Mouse (Mus musculus) neural tube, embryonic 12.5 days (tissue): ENCODE measurements around the gene C1qtnf1. TPM values are rescaled to one million over a fixed set of nuclear protein-coding genes. Genes with fewer than 3 reads are reported as not detected.
"Not testable (repeated sequence)": the region's sequence is repeated elsewhere in the genome, so short reads cannot be mapped to it uniquely, and the experiment has no call there.

ENCODE experiments used
- ATAC-seq: fragments of 200-750 bp; cut with Nextera tagmentation; 2 replicates; pipeline ENCODE4 v1.8.0; 2017; ENCODE audit warnings: low read depth, mild to moderate bottlenecking, moderate TSS enrichment, moderate library complexity; ENCODE audit not compliant: low FRiP score
- H3K27ac ChIP-seq: fragments of 300-500 bp; sonication (generic); 2 replicates; pipeline ENCODE4 v1.5.1; 2016
- H3K27me3 ChIP-seq: fragments of 300-500 bp; sonication (generic); replicated peaks from 2 replicates; pipeline ENCODE4 v1.6.1; 2016; ENCODE audit warnings: mild to moderate bottlenecking
- H3K36me3 ChIP-seq: fragments of 300-500 bp; sonication (generic); 2 replicates; pipeline ENCODE4 v1.6.1; 2016; ENCODE audit warnings: mild to moderate bottlenecking
- H3K4me1 ChIP-seq: fragments of 300-500 bp; sonication (generic); 2 replicates; pipeline ENCODE4 v1.6.1; 2016
- H3K4me2 ChIP-seq: fragments of 300-500 bp; sonication (generic); replicated peaks from 2 replicates; pipeline ENCODE4 v1.6.1; 2016; ENCODE audit warnings: mild to moderate bottlenecking
- H3K4me3 ChIP-seq: fragments of 300-500 bp; sonication (generic); 2 replicates; pipeline ENCODE4 v1.5.1; 2016
- H3K9ac ChIP-seq: fragments of 300-500 bp; sonication (generic); 2 replicates; pipeline ENCODE4 v1.6.1; 2016; ENCODE audit warnings: mild to moderate bottlenecking
- H3K9me3 ChIP-seq: fragments of 300-500 bp; sonication (generic); 2 replicates; pipeline ENCODE4 v1.6.1; 2016; ENCODE audit warnings: mild to moderate bottlenecking
- WGBS: fragments of 180-500 bp; shearing (Covaris S2); methylation state at CpG from one replicate; pipeline ENCODE4 v1.1.7; 2016; 5-methylcytosine and 5-hydroxymethylcytosine counted together
- polyA plus RNA-seq: library from polyadenylated mRNA; unstranded; fragments of >200 nt; fragmentation: Nextera tagmentation; extraction: Ambion mirVana; gene quantifications from 2 replicates; pipeline ENCODE4 v1.2.1, GENCODE M21; 2016

The C1qtnf1 gene
- polyA plus RNA-seq = 2.5 and 3.1 TPM in 2 replicates

DNA sequence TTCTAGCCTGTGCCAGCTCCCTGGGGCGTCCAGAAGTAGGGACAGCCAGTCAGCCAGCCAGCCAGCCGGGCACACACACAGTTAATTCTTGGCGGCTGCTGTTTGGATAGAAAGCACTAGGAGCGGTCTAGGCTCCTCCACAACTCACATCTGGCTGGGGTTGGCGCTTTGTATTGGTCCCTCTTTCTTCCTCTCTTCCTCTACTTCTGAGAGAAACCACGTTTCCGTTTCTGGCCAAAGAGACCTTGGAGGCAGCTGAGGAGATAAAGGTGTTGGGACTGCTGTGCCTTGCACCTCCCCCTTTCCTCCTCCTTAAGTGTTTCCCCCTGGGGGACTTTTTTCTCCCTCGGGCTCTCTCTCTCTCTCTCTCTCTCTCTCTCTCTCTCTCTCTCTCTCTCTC is at the start of gene C1qtnf1:
Gene C1qtnf1, plus strand, starts transcription at position 218 of the 400 bp plus-strand sequence.
- no peak for ATAC-seq

DNA sequence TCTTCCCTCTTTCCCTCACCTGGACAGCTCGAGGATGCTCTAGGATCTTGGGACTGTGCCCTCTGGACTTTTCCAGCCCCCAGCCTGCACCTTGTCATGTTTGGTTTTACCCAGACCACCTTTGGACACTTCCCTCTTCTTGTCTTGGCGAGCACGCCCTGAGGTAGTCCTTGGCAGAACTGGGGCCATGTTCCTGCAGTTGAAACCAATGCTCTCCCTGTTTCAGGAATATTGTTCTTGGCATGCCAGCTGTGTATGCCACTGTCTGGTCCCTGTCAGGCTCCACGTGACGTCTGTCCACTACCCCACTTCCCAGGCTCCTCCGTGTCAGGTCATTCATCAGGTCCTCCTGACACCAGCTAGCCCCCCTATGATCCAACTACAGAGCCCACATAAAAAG is 49.3 kb upstream of the C1qtnf1 start:
- no peaks in the 10 kb centered on the region for H3K9me3 ChIP-seq
- WGBS = 83% methylated on average over 6 of the region's 6 CpGs
- ATAC-seq = no peak
- no peaks in the 10 kb centered on the region for H3K36me3 ChIP-seq
- no peak overlapping the region for H3K4me3 ChIP-seq
- no peak overlapping the region for H3K27ac ChIP-seq
- H3K4me2 ChIP-seq = no peak overlapping the region
- H3K4me1 ChIP-seq = peaks cover 9% of the 10 kb centered on the region; the same call in 1 of the 2 replicates
- no peaks in the 10 kb centered on the region for H3K27me3 ChIP-seq
- no peak overlapping the region for H3K9ac ChIP-seq

More for the DNA sequence above, at the start of gene C1qtnf1:
- no peaks in the 10 kb centered on the region for H3K36me3 ChIP-seq
- peak within 1 kb of the TSS; percentile 21; the same call in 1 of the 2 replicates for H3K4me3 ChIP-seq
- no peaks in the 10 kb centered on the region for H3K9me3 ChIP-seq
- no peak within 1 kb of the TSS for H3K27ac ChIP-seq
- 0 out of 2 replicates have a peak within 1 kb of the TSS, but pooled peaks have one; percentile 38 for H3K9ac ChIP-seq
- H3K4me1 ChIP-seq = peaks cover 27% of the 10 kb centered on the region
- WGBS = 7% methylated on average over 8 of the region's 8 CpGs
- H3K4me2 ChIP-seq = peak within 1 kb of the TSS; percentile 46
- H3K27me3 ChIP-seq = 0 out of 2 replicates have a peak, but pooled peaks cover 5% of the 10 kb centered on the region

DNA sequence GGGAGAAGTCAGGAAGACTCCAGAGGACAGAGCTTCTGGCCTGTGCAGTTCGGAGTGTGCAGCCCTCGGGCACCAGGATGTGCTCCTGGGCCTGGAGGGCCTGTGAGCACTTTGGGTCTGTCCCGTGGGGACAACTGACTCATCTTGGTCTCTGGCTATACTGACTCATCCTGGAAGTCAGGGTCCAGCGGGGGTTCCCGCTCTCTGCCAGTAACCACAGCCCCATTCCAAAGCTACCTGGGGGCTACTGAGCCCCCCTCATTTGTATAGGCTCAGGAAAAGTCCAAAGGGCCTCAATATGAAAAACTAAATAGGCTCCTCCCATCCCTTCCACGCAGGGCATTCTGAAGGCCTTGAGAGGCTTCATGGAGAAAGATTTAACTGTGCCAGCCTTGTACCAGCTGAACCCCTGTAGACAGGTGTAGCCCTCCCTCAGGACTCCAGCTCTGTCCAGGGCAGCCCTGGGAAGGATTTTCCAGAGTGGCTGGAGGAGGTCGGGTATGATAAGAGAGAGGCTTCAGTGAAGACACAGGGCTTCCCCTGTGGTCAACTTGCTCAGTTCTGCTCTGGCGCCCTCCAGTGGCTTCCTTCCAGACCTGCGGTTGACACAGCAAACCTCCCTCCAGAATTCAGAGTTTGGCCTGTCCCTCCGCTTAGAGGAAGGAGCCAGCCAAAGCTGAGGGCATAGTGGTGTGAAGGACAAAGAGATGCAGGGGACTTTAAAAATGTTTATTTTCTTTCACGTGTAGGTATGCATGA is 48.6 kb upstream of the C1qtnf1 start:
- Histone ChIP-seq H3K9ac (no peak overlapping the region), H3K36me3 (no peaks in the 10 kb centered on the region), H3K4me2 (no peak overlapping the region), H3K27ac (no peak overlapping the region), H3K4me1 (peaks cover 9% of the 10 kb centered on the region; the same call in 1 of the 2 replicates), H3K9me3 (no peaks in the 10 kb centered on the region), H3K4me3 (no peak overlapping the region), H3K27me3 (no peaks in the 10 kb centered on the region)
- WGBS = 47% methylated on average over 11 of the region's 11 CpGs
- no peak for ATAC-seq

DNA sequence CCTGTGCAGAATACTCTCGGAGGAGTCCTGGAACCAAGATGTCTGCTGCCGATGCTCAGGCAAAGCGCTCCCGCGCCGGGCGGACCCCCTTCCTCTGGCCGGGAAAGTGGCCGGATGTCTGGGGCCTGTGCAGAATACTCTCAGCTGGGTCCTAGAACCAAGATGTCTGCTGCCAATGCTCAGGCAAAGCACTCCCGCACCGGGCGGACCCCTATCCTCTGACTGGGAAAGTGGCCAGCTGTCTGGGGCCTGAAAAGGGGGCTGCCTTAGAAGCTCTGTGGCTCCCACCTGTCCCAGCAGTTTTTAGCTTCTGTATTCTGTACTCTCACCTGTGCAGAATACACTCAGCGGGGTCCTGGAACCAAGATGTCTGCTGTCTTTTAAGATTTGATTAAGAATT is 40.2 kb upstream of the C1qtnf1 start:
- not testable (repeated sequence) for H3K9ac ChIP-seq, H3K4me3 ChIP-seq, ATAC-seq, H3K27me3 ChIP-seq, H3K4me2 ChIP-seq, H3K27ac ChIP-seq, H3K4me1 ChIP-seq, H3K36me3 ChIP-seq, H3K9me3 ChIP-seq
- 94% methylated on average over 13 of the region's 13 CpGs for WGBS

DNA sequence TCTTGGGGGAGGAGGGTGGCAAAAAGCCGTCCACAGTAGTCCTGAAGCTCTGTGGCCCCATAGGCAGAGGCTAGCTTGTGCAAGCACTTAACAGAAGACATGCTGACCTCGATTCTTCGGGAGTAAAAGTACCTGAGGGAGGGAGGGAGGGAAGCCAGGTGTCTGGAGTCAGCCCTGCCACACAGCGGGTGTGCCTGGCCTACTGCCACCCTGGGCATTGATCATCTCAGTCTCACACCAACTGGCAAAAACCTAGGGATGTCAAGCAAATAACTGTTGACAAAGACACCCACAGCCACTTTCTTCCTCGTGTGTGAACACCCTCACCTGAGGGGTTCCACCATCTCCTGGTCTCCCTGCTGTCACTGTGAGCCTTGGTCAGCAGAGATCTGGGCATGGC is 34.0 kb upstream of the C1qtnf1 start:
- no peak for ATAC-seq
- 74% methylated on average over 5 of the region's 5 CpGs for WGBS
- Histone ChIP-seq H3K27me3 (no peaks in the 10 kb centered on the region), H3K36me3 (no peaks in the 10 kb centered on the region), H3K4me3 (no peak overlapping the region), H3K4me1 (0 out of 2 replicates have a peak, but pooled peaks cover 2% of the 10 kb centered on the region), H3K9me3 (no peaks in the 10 kb centered on the region), H3K4me2 (no peak overlapping the region), H3K27ac (no peak overlapping the region), H3K9ac (no peak overlapping the region)

DNA sequence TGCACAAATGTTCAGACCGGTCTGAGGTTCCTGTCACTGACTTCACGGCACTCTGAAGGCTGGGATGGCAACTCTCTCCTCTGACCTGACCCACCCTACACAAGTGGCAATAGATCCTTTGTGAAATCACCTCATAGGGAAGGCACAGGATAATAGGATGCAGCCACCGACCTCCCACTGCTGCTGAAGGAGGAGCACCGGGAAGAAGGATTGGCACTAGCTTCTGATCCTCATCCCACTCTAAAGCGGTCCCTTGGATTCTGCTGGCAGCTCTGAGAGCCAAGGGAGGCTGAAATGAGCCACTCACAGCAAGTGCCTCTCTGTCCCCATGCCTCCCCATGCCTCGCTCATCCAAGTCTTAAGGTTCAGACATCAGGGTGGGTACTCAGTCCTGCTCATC is 33.5 kb upstream of the C1qtnf1 start:
- Histone ChIP-seq H3K9ac (no peak overlapping the region), H3K9me3 (no peaks in the 10 kb centered on the region), H3K36me3 (no peaks in the 10 kb centered on the region), H3K4me2 (no peak overlapping the region), H3K27ac (no peak overlapping the region), H3K4me3 (no peak overlapping the region), H3K4me1 (0 out of 2 replicates have a peak, but pooled peaks cover 2% of the 10 kb centered on the region), H3K27me3 (no peaks in the 10 kb centered on the region)
- no peak for ATAC-seq
- 58% methylated on average over 6 of the region's 6 CpGs for WGBS

DNA sequence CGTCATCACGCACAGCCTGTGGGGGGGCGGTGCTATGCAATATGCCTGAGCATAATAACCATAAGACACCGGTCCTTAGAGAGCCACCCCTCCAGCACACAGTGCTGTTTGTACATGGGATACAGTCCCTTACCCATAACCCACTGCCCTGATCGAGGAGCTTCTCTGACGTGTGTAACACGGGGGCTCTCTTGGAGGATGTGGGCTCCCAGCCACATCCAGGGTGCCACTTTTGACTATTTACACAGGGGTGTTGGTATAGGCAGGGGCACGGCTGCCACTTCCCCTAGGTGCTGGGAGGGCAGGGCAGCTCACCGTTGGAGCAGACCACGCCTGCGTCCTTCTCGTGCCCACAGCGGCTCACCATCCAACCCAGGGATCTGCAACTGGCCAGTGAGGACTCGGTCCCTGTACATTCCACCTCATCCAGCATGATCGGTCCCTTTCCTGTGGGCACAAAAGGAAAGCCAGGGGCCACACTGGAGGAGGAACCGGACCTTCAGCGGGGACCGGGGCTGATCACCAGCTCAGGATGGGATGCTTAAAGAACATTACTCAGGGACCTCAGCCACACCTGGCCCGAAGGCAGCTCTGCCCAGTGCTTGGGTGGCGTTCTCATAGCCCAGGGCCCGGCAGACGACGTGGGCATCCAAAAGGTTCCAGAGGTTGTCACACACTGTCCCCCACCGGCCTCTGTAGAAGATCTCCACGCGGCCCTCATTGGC is 30.0 kb upstream of the C1qtnf1 start:
- no peak overlapping the region for H3K9ac ChIP-seq
- H3K4me1 ChIP-seq = peaks cover 8% of the 10 kb centered on the region; the same call in 1 of the 2 replicates
- H3K4me3 ChIP-seq = no peak overlapping the region
- H3K9me3 ChIP-seq = no peaks in the 10 kb centered on the region
- H3K36me3 ChIP-seq = no peaks in the 10 kb centered on the region
- no peak overlapping the region for H3K4me2 ChIP-seq
- no peak for ATAC-seq
- H3K27me3 ChIP-seq = no peaks in the 10 kb centered on the region
- WGBS = 94% methylated on average over 26 of the region's 26 CpGs
- H3K27ac ChIP-seq = no peak overlapping the region

DNA sequence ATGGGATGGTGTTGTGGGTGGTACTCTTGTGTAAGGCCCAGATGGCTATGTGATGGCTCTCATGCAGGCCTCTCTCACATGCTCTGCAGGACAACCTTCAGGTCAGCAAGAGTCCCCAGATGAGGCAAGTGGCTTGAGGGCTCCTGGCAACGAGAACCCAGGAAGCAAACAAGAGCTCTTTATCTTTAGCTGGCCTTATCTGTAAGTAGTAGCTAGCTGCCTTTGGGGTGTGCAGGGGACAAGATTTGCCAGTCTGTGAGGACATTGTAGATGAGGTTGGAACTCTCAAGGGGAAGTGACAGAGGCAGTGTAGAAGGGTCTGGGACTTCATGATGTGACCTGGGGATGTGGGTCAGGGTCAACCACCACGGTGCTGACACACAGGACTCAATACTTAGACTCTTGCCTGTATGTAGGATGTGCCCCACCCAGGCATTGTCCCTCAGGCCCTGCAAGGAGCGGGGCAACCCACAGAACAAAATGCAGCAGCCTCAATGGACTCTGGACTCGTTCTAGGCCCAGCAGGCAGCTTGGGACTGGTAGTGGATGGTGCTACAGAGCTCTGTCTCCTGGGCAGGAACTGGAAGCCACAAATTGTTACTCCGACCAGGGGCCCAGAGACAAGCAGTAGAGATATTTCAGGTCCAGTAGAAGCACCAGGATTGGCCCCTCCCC is 28.0 kb upstream of the C1qtnf1 start:
- H3K4me2 ChIP-seq = no peak overlapping the region
- H3K27ac ChIP-seq = no peak overlapping the region
- peaks cover 6% of the 10 kb centered on the region; the same call in 1 of the 2 replicates for H3K4me1 ChIP-seq
- no peak overlapping the region for H3K4me3 ChIP-seq
- H3K9ac ChIP-seq = no peak overlapping the region
- H3K27me3 ChIP-seq = no peaks in the 10 kb centered on the region
- no peaks in the 10 kb centered on the region for H3K9me3 ChIP-seq
- H3K36me3 ChIP-seq = no peaks in the 10 kb centered on the region
- no peak for ATAC-seq
- 76% methylated on average over 5 of the region's 5 CpGs for WGBS

DNA sequence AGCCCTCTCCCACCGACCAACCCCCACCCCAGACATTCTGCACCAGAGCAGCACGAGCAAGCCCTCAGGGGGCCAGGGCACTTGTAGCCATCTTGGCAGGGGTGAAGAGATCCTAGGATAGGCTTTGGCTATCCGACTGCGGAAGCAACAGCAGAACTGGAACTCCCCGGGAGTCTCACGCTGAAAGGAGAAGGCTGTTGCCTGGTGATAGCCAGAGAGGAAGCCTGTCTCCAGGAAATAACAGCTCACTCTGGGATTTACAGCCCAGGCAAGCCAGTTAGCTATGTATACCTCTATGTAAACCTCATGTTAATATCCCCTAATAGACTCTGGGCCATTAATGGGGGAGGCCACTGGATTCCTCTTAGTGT is 27.5 kb upstream of the C1qtnf1 start:
- ATAC-seq = no peak
- Histone ChIP-seq H3K36me3 (0 out of 2 replicates have a peak, but pooled peaks cover 2% of the 10 kb centered on the region), H3K9ac (no peak overlapping the region), H3K27ac (no peak overlapping the region), H3K9me3 (no peaks in the 10 kb centered on the region), H3K4me2 (no peak overlapping the region), H3K27me3 (no peaks in the 10 kb centered on the region), H3K4me1 (peaks cover 6% of the 10 kb centered on the region; the same call in 1 of the 2 replicates), H3K4me3 (no peak overlapping the region)
- WGBS = 44% methylated on average over 6 of the region's 6 CpGs

DNA sequence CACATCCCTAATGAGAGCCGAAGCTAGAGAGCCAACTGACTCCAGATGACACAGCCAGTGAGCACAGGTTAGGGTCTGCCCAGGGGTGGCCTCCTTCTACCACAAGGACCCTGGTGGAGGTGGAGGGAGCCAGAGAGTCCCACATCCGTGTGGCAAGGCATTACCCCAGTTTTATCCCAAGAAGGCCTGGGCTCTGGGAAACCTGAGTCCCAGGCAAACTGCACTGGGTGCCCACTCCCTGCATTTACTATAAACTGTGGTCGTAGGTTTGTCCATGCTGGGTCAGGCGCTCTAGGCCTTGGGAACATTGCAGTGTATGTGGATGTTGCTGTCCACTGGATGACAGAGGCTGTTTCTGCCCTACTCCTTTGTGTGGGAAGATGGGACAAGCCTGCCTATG is 26.8 kb upstream of the C1qtnf1 start:
- H3K27ac ChIP-seq = no peak overlapping the region

DNA sequence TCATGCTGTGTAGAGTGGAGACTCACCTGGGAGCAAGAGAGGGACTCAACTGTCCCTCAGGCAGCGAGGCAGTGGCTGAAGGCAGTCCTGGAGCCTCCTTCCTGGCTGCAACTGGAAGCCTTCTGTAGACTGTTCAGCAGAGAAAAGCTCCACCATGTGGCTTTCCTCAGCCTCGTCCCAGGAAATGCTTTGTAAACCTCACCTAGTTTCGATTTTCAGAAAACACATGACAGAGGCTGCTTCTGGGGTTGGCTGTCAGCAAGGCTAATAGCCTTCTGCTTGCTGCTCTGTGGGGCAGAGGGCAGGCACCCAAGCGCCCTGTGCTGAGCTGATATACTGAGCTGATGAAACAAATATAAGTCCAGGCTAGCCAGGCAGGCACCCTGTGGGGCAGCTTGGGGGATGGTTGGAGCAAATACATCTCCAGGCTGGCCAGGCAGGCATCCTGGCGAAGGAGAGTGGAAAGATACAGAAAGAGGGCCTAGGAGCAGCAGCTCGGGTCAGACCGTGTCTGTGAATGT is 26.2 kb upstream of the C1qtnf1 start, which contains the start of gene Lgals3bp:
Gene Lgals3bp, minus strand, starts transcription at position 333 of the 521 bp plus-strand sequence.
- H3K4me1 ChIP-seq = peaks cover 6% of the 10 kb centered on the region; the same call in 1 of the 2 replicates
- H3K4me3 ChIP-seq = no peak within 1 kb of the TSS
- WGBS = 65% methylated on average over 7 of the region's 7 CpGs
- no peaks in the 10 kb centered on the region for H3K9me3 ChIP-seq
- H3K36me3 ChIP-seq = peaks cover 13% of the 10 kb centered on the region
- H3K27ac ChIP-seq = no peak within 1 kb of the TSS
- ATAC-seq = no peak
- no peak within 1 kb of the TSS for H3K4me2 ChIP-seq
- H3K9ac ChIP-seq = no peak within 1 kb of the TSS
- no peaks in the 10 kb centered on the region for H3K27me3 ChIP-seq

More for the DNA sequence above, 26.8 kb upstream of the C1qtnf1 start:
- Histone ChIP-seq H3K4me2 (no peak overlapping the region), H3K9ac (no peak overlapping the region), H3K9me3 (no peaks in the 10 kb centered on the region), H3K4me1 (peaks cover 6% of the 10 kb centered on the region; the same call in 1 of the 2 replicates), H3K4me3 (no peak overlapping the region), H3K36me3 (peaks cover 7% of the 10 kb centered on the region; the same call in 1 of the 2 replicates), H3K27me3 (no peaks in the 10 kb centered on the region)
- no peak for ATAC-seq
- WGBS = 89% methylated on average over 4 of the region's 4 CpGs
